Mouse (Mus musculus) stomach, postnatal 0 days (tissue): ENCODE measurements around the gene Cse1l. TPM values are rescaled to one million over a fixed set of nuclear protein-coding genes. Genes with fewer than 3 reads are reported as not detected.

ENCODE experiments used
- ATAC-seq: fragments of 200-750 bp; cut with Nextera tagmentation; 2 replicates; pipeline ENCODE4 v1.8.0; 2017; ENCODE audit not compliant: low FRiP score, low TSS enrichment
- DNase-seq: peaks from one replicate; pipeline ENCODE4 v3.0.0-alpha.2; 2016; ENCODE audit warnings: low spot score
- H3K27ac ChIP-seq: fragments of 300-500 bp; sonication (generic); replicated peaks from 2 replicates; pipeline ENCODE4 v1.5.1; 2014; ENCODE audit warnings: mild to moderate bottlenecking, control low read depth
- H3K27me3 ChIP-seq: fragments of 300-500 bp; sonication (generic); 2 replicates; pipeline ENCODE4 v1.6.1; 2014; ENCODE audit warnings: low read length; ENCODE audit not compliant: control insufficient read depth, insufficient read depth
- H3K36me3 ChIP-seq: fragments of 300-500 bp; sonication (generic); 2 replicates; pipeline ENCODE4 v1.6.1; 2014; ENCODE audit warnings: low read length, mixed read lengths; ENCODE audit not compliant: control insufficient read depth, insufficient read depth
- H3K4me1 ChIP-seq: fragments of 300-500 bp; sonication (generic); replicated peaks from 2 replicates; pipeline ENCODE4 v1.6.1; 2014; ENCODE audit warnings: antibody characterized with exemption; ENCODE audit not compliant: control insufficient read depth, insufficient read depth
- H3K4me2 ChIP-seq: fragments of 300-500 bp; sonication (generic); replicated peaks from 2 replicates; pipeline ENCODE4 v1.6.1; 2014; ENCODE audit warnings: low read depth, mild to moderate bottlenecking, control low read depth, moderate library complexity
- H3K4me3 ChIP-seq: fragments of 300-500 bp; sonication (generic); 2 replicates; pipeline ENCODE4 v1.5.1; 2014; ENCODE audit warnings: low read depth, low read length, control low read depth
- H3K9ac ChIP-seq: fragments of 300-500 bp; sonication (generic); 2 replicates; pipeline ENCODE4 v1.6.1; 2014; ENCODE audit warnings: mild to moderate bottlenecking, low read length, control low read depth, mixed read lengths
- H3K9me3 ChIP-seq: fragments of 300-500 bp; sonication (generic); 2 replicates; pipeline ENCODE4 v1.6.1; 2016; ENCODE audit warnings: low read length; ENCODE audit not compliant: control insufficient read depth
- CTCF ChIP-seq: IDR thresholded peaks from 2 replicates; pipeline ENCODE4 v1.5.1; 2016; ENCODE audit warnings: antibody characterized with exemption, low read depth, mild to moderate bottlenecking, moderate library complexity
- EP300 ChIP-seq: optimal IDR thresholded peaks from 2 replicates; pipeline ENCODE3; 2016; ENCODE audit warnings: antibody characterized with exemption
- WGBS: fragments of 180-500 bp; shearing (Covaris S2); extraction: QIAGEN DNeasy Blood & Tissue Kit; methylation state at CpG from one replicate; pipeline ENCODE4 v1.1.7; 2014; 5-methylcytosine and 5-hydroxymethylcytosine counted together
- polyA plus RNA-seq: library from polyadenylated mRNA; unstranded; fragments of >200 nt; fragmentation: Nextera tagmentation; extraction: Ambion mirVana; gene quantifications from 2 replicates; pipeline ENCODE4 v1.2.1, GENCODE M21; 2015

Gene Cse1l
- polyA plus RNA-seq, 1 experiment from 2014 or later, result 29.3 TPM

- no peak for TF ChIP-seq CTCF
- ATAC-seq (peak; percentile 45), DNase-seq (peak; percentile 30)
- Histone ChIP-seq H3K27me3 (no peaks in the 10 kb centered on the region), H3K4me3 (peak overlapping the region; percentile 78), H3K9me3 (no peaks in the 10 kb centered on the region), H3K4me2 (peak overlapping the region; percentile 89), H3K9ac (peak overlapping the region; percentile 89), H3K36me3 (no peaks in the 10 kb centered on the region), H3K27ac (peak overlapping the region; percentile 98), H3K4me1 (no peaks in the 10 kb centered on the region)
- WGBS, result under 1% methylated on average over 28 of the region's 28 CpGs
These were observed 813 bp downstream of the Cse1l start for GRCm38 (mm10) chr2:166906523-166907182.

GRCm38 (mm10) chr2:166909729-166910128, 3.9 kb downstream of the Cse1l start:
- DNase-seq, result no peak
- no peak for ATAC-seq
- Histone ChIP-seq H3K4me2 (no peak overlapping the region), H3K4me1 (no peaks in the 10 kb centered on the region), H3K36me3 (no peaks in the 10 kb centered on the region), H3K4me3 (no peak overlapping the region), H3K27ac (no peak overlapping the region), H3K9ac (no peak overlapping the region), H3K27me3 (no peaks in the 10 kb centered on the region), H3K9me3 (no peaks in the 10 kb centered on the region)
- 94% methylated on average over 3 of the region's 3 CpGs for WGBS
- TF ChIP-seq EP300 (no peak), CTCF (no peak)

GRCm38 (mm10) chr2:166910536-166910935, 4.7 kb downstream of the Cse1l start:
- DNase-seq (no peak), ATAC-seq (no peak)
- WGBS, result 71% methylated on average over 7 of the region's 8 CpGs
- H3K9ac ChIP-seq, result no peak overlapping the region
- no peak overlapping the region for H3K4me2 ChIP-seq
- H3K36me3 ChIP-seq, result no peaks in the 10 kb centered on the region
- no peak overlapping the region for H3K4me3 ChIP-seq
- no peak overlapping the region for H3K27ac ChIP-seq
- no peaks in the 10 kb centered on the region for H3K4me1 ChIP-seq
- no peaks in the 10 kb centered on the region for H3K9me3 ChIP-seq
- H3K27me3 ChIP-seq, result no peaks in the 10 kb centered on the region
- TF ChIP-seq EP300, result no peak
- TF ChIP-seq CTCF, result no peak

DNA sequence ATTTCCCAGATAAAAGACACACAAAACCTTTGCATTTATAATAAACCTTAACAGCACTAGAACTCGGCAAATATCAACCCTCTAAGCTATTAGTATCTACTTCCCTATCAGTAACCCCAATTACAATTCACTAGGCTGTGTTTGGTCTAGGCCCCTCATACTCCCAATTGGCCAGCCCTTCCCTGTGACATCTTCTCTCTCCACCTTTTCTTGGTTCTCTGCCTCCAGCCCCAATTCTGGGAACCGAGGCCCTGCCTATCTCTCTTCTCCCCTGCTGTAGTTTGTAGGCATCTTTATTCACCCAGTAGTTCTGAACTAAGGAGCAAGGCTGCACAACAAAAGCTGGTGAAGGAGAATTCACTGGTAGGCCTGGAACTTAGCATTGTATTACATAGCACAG, 18.1 kb downstream of the Cse1l start:
- ATAC-seq (no peak), DNase-seq (no peak)
- WGBS, result 82% methylated on average over 2 of the region's 2 CpGs
- Histone ChIP-seq H3K4me2 (no peak overlapping the region), H3K27me3 (no peaks in the 10 kb centered on the region), H3K9ac (no peak overlapping the region), H3K4me1 (no peaks in the 10 kb centered on the region), H3K9me3 (no peaks in the 10 kb centered on the region), H3K4me3 (no peak overlapping the region), H3K27ac (no peak overlapping the region), H3K36me3 (peaks cover 14% of the 10 kb centered on the region; the same call in 1 of the 2 replicates)
- TF ChIP-seq EP300, result no peak
- no peak for TF ChIP-seq CTCF

DNA sequence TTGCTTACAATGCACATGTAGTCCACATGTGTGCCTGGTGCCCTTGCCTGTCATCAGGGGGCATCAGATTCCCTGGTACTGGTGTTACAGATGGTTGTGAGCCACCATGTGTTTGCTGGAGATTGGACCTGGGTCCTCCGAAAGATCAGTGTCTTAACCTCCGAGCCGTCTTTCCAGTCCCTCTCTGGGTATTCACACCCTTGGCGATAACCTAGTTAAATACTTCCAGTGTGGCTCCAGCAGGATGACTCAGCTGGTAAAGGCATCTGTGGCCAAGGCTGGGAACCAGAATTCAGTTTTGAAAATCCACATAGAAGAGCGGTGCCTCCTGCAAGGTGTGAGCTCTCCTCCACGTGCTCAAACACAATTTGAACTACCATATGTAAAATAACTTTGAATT, 28.1 kb downstream of the Cse1l start:
- Histone ChIP-seq H3K36me3 (peaks cover 25% of the 10 kb centered on the region), H3K9me3 (no peaks in the 10 kb centered on the region), H3K9ac (no peak overlapping the region), H3K4me2 (no peak overlapping the region), H3K4me1 (no peaks in the 10 kb centered on the region), H3K27me3 (no peaks in the 10 kb centered on the region), H3K4me3 (no peak overlapping the region), H3K27ac (no peak overlapping the region)
- no peak for ATAC-seq
- TF ChIP-seq CTCF (no peak), EP300 (no peak)
- no peak for DNase-seq
- WGBS, result 91% methylated on average over 6 of the region's 6 CpGs

DNA sequence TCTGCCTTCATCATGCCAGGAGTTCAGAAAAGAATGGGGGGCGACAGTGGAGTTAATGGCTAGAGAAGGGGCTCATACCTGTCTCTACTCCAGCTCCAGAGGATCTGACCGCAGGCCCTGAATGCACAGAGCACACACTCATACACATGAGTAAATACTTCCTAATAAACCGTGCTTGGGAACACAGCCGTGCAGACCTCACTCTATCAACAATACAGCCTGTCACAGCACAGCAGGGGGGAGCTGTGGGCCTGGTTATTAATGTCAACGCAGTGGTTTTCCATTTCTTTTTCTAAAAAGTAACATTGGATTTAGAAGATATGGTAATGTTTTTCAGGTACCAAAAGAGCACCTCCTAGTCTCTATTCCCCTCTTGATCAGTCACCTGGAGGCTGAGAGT, 28.6 kb downstream of the Cse1l start:
- no peak for TF ChIP-seq CTCF
- no peak for TF ChIP-seq EP300
- 79% methylated on average over 5 of the region's 5 CpGs for WGBS
- no peak for DNase-seq
- Histone ChIP-seq H3K27me3 (no peaks in the 10 kb centered on the region), H3K9ac (no peak overlapping the region), H3K36me3 (peaks cover 26% of the 10 kb centered on the region), H3K27ac (no peak overlapping the region), H3K4me1 (no peaks in the 10 kb centered on the region), H3K4me2 (no peak overlapping the region), H3K4me3 (no peak overlapping the region), H3K9me3 (no peaks in the 10 kb centered on the region)
- ATAC-seq, result no peak
